Mouse (Mus musculus) heart, adult 8-10 months (tissue): ENCODE measurements around the gene Schip1. TPM values are rescaled to one million over a fixed set of nuclear protein-coding genes. Genes with fewer than 3 reads are reported as not detected.
A peak's percentile ranks its signal among the peaks of the same experiment; 100 is the strongest.

Experiments
- DNase-seq: peaks from one replicate; pipeline ENCODE4 v3.0.0; 2022; ENCODE audit warnings: low spot score
- total RNA-seq, 4 experiments: library from RNA; stranded (reverse); gene quantifications; 2 replicates each; pipeline ENCODE4 v1.2.4; 2022

Schip1 gene
- total RNA-seq, 4 experiments from 2014 or later: 148 to 166 (median 160) TPM

- no peak for DNase-seq
Observed at GRCm38 (mm10) chr3:68470061-68470460, 405.5 kb downstream of the Schip1 start.

- DNase-seq: no peak
Observed at GRCm38 (mm10) chr3:68470622-68471021, 406.0 kb downstream of the Schip1 start.

GRCm38 (mm10) chr3:68476336-68476735 lies 411.7 kb downstream of the Schip1 start:
- no peak for DNase-seq

GRCm38 (mm10) chr3:68477478-68477877 lies 412.9 kb downstream of the Schip1 start:
- no peak for DNase-seq

GRCm38 (mm10) chr3:68479266-68479665 lies 414.7 kb downstream of the Schip1 start:
- DNase-seq: no peak

GRCm38 (mm10) chr3:68483517-68483916 lies 418.9 kb downstream of the Schip1 start:
- no peak for DNase-seq

GRCm38 (mm10) chr3:68484021-68484420 lies 419.4 kb downstream of the Schip1 start:
- no peak for DNase-seq

GRCm38 (mm10) chr3:68484561-68484960 lies 420.0 kb downstream of the Schip1 start:
- DNase-seq: no peak

- no peak for DNase-seq
Observed at GRCm38 (mm10) chr3:68487621-68488020, 423.0 kb downstream of the Schip1 start.

- DNase-seq: no peak
Observed at GRCm38 (mm10) chr3:68488316-68488715, 423.7 kb downstream of the Schip1 start.

- DNase-seq: no peak
Observed at GRCm38 (mm10) chr3:68491516-68491915, 426.9 kb downstream of the Schip1 start.

- DNase-seq: no peak
Observed at GRCm38 (mm10) chr3:68492066-68492465, 427.5 kb downstream of the Schip1 start.

- peak; percentile 50 for DNase-seq
Observed at GRCm38 (mm10) chr3:68492513-68492912, 427.9 kb downstream of the Schip1 start.

GRCm38 (mm10) chr3:68493170-68493585 lies 428.6 kb downstream of the Schip1 start:
- DNase-seq: peak; percentile 84

- DNase-seq: peak; percentile 78
Observed at GRCm38 (mm10) chr3:68493586-68494295, 429.1 kb downstream of the Schip1 start.

- peak; percentile 22 for DNase-seq
Observed at GRCm38 (mm10) chr3:68494296-68495095, 429.9 kb downstream of the Schip1 start.

- DNase-seq: peak; percentile 71
Observed at GRCm38 (mm10) chr3:68495096-68495735, 430.6 kb downstream of the Schip1 start.

GRCm38 (mm10) chr3:68495736-68496242 lies 431.2 kb downstream of the Schip1 start:
- DNase-seq: no peak

GRCm38 (mm10) chr3:68496513-68496912 lies 431.9 kb downstream of the Schip1 start:
- DNase-seq: no peak

GRCm38 (mm10) chr3:68499532-68500152 lies 435.0 kb downstream of the Schip1 start:
- DNase-seq: no peak

- no peak for DNase-seq
Observed at GRCm38 (mm10) chr3:68504838-68505237, 440.2 kb downstream of the Schip1 start.
